Mouse (Mus musculus): ENCODE measurements around the gene Clk3. TPM values are rescaled to one million over a fixed set of nuclear protein-coding genes. Genes with fewer than 3 reads are reported as not detected.
A peak's percentile ranks its signal among the peaks of the same experiment; 100 is the strongest.
"Not testable (repeated sequence)": the region's sequence is repeated elsewhere in the genome, so short reads cannot be mapped to it uniquely, and the experiment has no call there.

Gene Clk3
- polyA plus RNA-seq, 1 experiment, result 22.3 TPM

DNA sequence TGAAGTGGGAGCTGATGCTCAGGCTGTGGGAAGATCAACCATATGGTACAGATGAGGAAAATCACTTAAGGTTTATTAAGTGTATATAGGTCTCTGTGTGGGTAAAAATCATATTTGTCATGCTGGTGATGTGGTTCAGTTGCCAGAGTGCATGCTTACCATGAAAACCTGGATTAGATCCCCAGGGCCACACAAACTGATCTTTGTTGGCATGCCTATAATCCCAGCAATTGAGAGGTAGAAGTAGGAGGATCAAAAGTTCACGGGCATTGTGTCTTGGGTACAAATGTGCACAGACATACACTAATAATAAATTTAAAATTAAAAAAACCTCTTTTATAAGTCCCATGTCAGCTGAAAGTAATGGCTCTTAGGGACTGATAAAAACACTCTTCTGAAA lies 43.3 kb downstream of the Clk3 start:
- no peak overlapping the region for H3K4me3 ChIP-seq (ENCODE audit: insufficient read depth, low read depth, low read length)
- 0 out of 2 replicates have a peak, but pooled peaks cover 5% of the 10 kb centered on the region for H3K4me1 ChIP-seq (ENCODE audit: control insufficient read depth, insufficient read depth, insufficient read length, low read length)
- H3K27ac ChIP-seq (replicated peaks; ENCODE audit: low read depth, low read length), result peak overlapping the region; percentile 64

DNA sequence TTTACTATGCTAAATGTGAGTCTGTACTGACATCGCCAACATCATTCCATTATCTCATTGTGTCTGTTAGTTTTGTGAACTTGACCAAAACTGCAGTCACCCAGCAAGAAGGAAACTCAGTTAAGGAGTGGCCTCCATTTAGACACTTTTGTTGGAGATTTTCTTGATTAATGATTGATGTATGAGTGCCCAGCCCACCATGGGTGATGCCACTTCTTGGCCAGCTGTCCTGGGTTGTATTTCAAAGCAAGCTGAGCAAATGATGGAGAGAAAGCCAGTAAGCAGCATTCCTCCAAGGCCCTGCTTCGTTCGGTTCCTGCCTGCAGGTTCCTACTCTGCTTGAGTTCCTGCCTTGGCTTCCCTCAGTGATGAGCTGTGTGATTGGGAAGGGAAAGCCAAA lies 44.9 kb downstream of the Clk3 start:
- H3K4me3 ChIP-seq (ENCODE audit: insufficient read depth, low read depth, low read length), result no peak overlapping the region
- 0 out of 2 replicates have a peak, but pooled peaks cover 5% of the 10 kb centered on the region for H3K4me1 ChIP-seq (ENCODE audit: control insufficient read depth, insufficient read depth, insufficient read length, low read length)
- H3K27ac ChIP-seq (replicated peaks; ENCODE audit: low read depth, low read length), result no peak overlapping the region

DNA sequence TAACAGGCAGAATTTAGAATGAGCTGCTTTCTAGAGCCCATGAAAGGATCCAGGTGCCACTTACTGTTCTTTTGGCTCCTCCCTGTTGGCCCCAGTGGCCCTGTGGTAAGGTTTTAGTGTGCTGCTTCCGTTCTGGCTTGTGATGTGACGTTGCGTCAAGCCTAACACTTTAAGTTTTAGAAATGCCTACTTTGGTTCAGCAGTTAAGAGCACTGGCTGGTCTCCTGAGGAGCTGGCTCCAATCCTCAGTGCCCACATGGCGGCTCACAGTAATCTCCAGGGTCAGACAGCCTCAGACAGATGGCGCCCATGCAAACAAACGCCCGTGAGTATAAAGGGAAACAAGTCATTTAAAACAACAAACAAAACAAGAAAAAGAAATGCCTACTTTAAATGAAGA lies 47.3 kb downstream of the Clk3 start:
- 0 out of 2 replicates have a peak, but pooled peaks cover 3% of the 10 kb centered on the region for H3K4me1 ChIP-seq (ENCODE audit: control insufficient read depth, insufficient read depth, insufficient read length, low read length)
- no peak overlapping the region for H3K27ac ChIP-seq (replicated peaks; ENCODE audit: low read depth, low read length)
- H3K4me3 ChIP-seq (ENCODE audit: insufficient read depth, low read depth, low read length), result no peak overlapping the region

DNA sequence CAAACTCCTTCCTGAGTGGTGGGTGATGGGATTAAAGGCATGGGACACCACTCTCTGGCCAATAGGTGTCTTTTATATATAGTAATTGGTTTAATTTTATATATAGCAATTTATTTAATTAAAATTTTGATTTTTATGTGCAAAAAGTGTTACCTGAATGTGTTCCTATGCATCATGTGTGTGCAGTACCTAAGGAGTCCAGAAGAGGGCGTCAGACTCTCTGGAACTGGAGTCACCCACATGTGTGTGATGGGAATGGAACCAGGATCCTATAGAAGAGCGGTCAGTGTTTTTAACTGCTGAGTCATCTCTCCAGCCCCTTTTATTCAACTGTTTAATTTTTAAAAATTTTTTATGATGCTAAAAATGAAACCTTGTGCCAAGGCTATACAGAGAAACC lies 53.5 kb downstream of the Clk3 start:
- Histone ChIP-seq H3K4me3 (ENCODE audit: insufficient read depth, low read depth, low read length) (no peak overlapping the region), H3K27ac (replicated peaks; ENCODE audit: low read depth, low read length) (no peak overlapping the region)

DNA sequence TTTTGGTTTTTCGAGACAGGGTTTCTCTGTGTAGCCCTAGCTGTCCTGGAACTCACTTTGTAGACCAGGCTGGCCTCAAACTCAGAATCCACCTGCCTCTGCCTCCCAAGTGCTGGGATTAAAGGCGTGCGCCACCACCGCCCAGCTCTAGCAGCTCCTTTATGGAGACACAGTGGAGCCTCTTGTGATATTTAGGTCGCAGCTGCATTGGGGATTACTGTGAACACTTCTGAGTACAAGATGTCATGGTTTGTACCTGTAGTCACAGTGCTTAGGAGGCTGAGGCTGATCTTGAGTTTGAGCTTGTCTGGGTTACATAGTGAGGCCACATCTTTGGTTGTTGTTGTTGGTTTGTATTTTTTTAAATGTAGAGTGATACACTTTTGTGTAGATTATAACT lies 55.4 kb downstream of the Clk3 start:
- not testable (repeated sequence) for H3K4me3 ChIP-seq (ENCODE audit: insufficient read depth, low read depth, low read length); H3K4me1 ChIP-seq (ENCODE audit: control insufficient read depth, insufficient read depth, insufficient read length, low read length); H3K27ac ChIP-seq (replicated peaks; ENCODE audit: low read depth, low read length)

More for the DNA sequence above, 53.5 kb downstream of the Clk3 start:
- no peaks in the 10 kb centered on the region for H3K4me1 ChIP-seq (ENCODE audit: control insufficient read depth, insufficient read depth, insufficient read length, low read length)

DNA sequence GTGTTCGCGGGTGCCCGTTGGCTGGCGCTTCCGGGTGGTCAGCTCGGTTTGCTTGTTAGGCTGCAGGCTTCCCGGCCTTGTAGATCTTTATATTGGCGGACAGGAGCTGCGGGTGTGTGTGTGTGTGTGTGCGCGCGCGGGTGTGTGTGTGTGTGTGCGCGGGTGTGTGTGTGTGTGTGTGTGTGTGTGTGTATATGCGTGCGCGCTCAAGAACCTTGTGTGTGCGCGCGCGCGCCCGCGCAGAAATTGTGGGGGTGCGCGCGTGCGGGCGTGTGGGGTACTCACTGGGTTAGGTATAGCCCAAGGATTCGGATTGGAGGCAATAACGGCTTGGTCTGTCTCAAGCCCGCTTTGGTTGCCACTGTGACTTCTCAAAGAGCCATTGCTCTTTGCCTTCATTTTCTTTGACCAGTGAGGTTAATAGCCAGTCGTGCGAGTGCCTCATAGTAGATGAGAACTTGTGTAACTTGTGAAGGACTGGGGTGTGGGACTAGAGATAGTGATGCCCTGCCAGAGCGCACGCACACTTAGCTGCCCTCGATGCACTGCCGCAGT lies 56.9 kb downstream of the Clk3 start:
- no peaks in the 10 kb centered on the region for H3K4me1 ChIP-seq (ENCODE audit: control insufficient read depth, insufficient read depth, insufficient read length, low read length)
- H3K27ac ChIP-seq (replicated peaks; ENCODE audit: low read depth, low read length), result peak overlapping the region; percentile 93
- H3K4me3 ChIP-seq (ENCODE audit: insufficient read depth, low read depth, low read length), result peak overlapping the region; percentile 96

DNA sequence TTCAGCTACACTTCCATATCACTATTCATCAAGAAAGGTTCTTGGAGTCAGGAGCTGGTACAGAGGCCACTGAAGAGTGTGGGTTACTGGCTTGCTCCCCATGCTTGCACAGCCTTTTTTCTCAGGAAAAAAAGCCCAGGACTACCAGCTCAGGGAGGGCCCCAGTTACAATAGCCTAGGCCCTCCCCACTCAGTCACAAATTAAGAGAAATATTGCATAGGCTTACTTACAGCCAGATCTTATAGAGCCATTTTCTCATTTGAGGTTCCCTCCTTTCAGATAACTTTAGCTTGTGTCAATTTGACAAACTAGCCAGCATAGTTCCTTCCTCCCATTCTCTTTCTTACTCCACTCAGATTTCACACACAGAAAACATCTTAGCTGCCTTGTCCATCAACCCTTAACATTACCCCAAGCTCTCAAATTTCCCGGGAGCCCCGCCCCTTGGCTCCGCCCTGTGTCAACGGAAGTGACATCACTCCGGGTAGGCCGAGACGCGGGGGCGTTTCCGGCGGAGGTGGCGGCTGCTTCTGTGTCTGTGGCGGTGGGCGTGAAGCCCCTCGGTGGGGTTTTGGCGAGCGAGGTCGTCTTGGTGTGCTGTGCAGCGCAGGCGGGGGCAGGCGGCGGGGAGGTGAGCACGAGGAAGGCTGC lies 57.5 kb downstream of the Clk3 start, which contains the start of gene Edc3:
Gene Edc3, plus strand, starts transcription at position 473 of the 652 bp plus-strand sequence.
- peak within 1 kb of the TSS; percentile 96 for H3K4me3 ChIP-seq (ENCODE audit: insufficient read depth, low read depth, low read length)
- H3K27ac ChIP-seq (replicated peaks; ENCODE audit: low read depth, low read length), result peak within 1 kb of the TSS; percentile 93
- no peaks in the 10 kb centered on the region for H3K4me1 ChIP-seq (ENCODE audit: control insufficient read depth, insufficient read depth, insufficient read length, low read length)

DNA sequence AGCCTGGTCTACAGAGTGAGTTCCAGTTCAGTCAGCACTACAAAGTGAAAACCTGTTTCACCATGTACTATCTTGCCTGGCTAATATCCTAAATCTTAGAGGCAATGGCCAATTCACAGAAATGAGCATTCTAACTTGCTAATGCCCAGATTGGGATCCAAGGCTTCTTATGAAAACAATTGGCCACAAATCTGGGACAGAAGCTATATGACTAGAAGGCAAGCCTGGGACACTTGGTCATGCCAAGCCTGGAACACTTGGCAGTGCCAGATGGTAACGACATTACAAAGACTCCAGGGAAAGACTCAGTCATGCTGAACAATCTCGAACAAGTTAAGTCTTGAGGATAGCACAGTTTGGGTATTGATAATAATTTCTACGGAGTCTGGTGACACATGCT lies 59.2 kb downstream of the Clk3 start:
- Histone ChIP-seq H3K4me3 (ENCODE audit: insufficient read depth, low read depth, low read length) (no peak overlapping the region), H3K27ac (replicated peaks; ENCODE audit: low read depth, low read length) (no peak overlapping the region), H3K4me1 (ENCODE audit: control insufficient read depth, insufficient read depth, insufficient read length, low read length) (no peaks in the 10 kb centered on the region)

Other genes starting within 250 kb of the Clk3 start
- gene Cox5a, start 244.6 kb downstream of the Clk3 start, polyA plus RNA-seq (2012; ENCODE audit: insufficient read depth, insufficient read length, missing spikeins), result 2,595 and 2,603 TPM in 2 replicates
- gene Fam219b, start 228.3 kb downstream of the Clk3 start, polyA plus RNA-seq (2012; ENCODE audit: insufficient read depth, insufficient read length, missing spikeins), result 6.2 and 7.2 TPM in 2 replicates
- 15.3 and 17.6 TPM in 2 replicates for gene Mpi, start 213.1 kb downstream of the Clk3 start, polyA plus RNA-seq (2012; ENCODE audit: insufficient read depth, insufficient read length, missing spikeins)
- gene Scamp2, start 204.9 kb downstream of the Clk3 start, polyA plus RNA-seq (2012; ENCODE audit: insufficient read depth, insufficient read length, missing spikeins), result 17.1 and 17.8 TPM in 2 replicates
- 3.6 and 5.1 TPM in 2 replicates for gene Ulk3, start 176.4 kb downstream of the Clk3 start, polyA plus RNA-seq (2012; ENCODE audit: insufficient read depth, insufficient read length, missing spikeins)
- gene Cplx3, start 159.6 kb downstream of the Clk3 start, polyA plus RNA-seq (2012; ENCODE audit: insufficient read depth, insufficient read length, missing spikeins), result not detected in 2 replicates
- not detected in 2 replicates for gene Lman1l, start 145.1 kb downstream of the Clk3 start, polyA plus RNA-seq (2012; ENCODE audit: insufficient read depth, insufficient read length, missing spikeins)
- gene Csk, start 112.2 kb downstream of the Clk3 start, polyA plus RNA-seq (2012; ENCODE audit: insufficient read depth, insufficient read length, missing spikeins), result 16.3 and 16.8 TPM in 2 replicates
- not detected in 2 replicates for gene Cyp1a2, start 82.2 kb downstream of the Clk3 start, polyA plus RNA-seq (2012; ENCODE audit: insufficient read depth, insufficient read length, missing spikeins)
- gene Cyp1a1, start 77.9 kb downstream of the Clk3 start, polyA plus RNA-seq (2012; ENCODE audit: insufficient read depth, insufficient read length, missing spikeins), result 2.6 and 4.5 TPM in 2 replicates
- 4.4 and 5.7 TPM in 2 replicates for gene Edc3, start 57.3 kb downstream of the Clk3 start, polyA plus RNA-seq (2012; ENCODE audit: insufficient read depth, insufficient read length, missing spikeins)
- gene Arid3b, start 70.9 kb upstream of the Clk3 start, polyA plus RNA-seq (2012; ENCODE audit: insufficient read depth, insufficient read length, missing spikeins), result 2.6 and 4.5 TPM in 2 replicates
- 67.3 and 71.9 TPM in 2 replicates for gene Ubl7, start 145.1 kb upstream of the Clk3 start, polyA plus RNA-seq (2012; ENCODE audit: insufficient read depth, insufficient read length, missing spikeins)
- gene Sema7a, start 174.3 kb upstream of the Clk3 start, polyA plus RNA-seq (2012; ENCODE audit: insufficient read depth, insufficient read length, missing spikeins), result 2.8 and 6.0 TPM in 2 replicates
- not detected in 2 replicates for gene Cyp11a1, start 240.6 kb upstream of the Clk3 start, polyA plus RNA-seq (2012; ENCODE audit: insufficient read depth, insufficient read length, missing spikeins)

Measured in brown adipose tissue, adult 24 weeks (tissue).